Mouse (Mus musculus) erythroid progenitor cell, adult 5-6 weeks (primary cell): ENCODE measurements around the gene Krtap16-1. TPM values are rescaled to one million over a fixed set of nuclear protein-coding genes. Genes with fewer than 3 reads are reported as not detected.

Source experiments
- ATAC-seq: replicated peaks from 2 replicates; pipeline ENCODE4 v1.8.0; 2016; ENCODE audit warnings: moderate number of reproducible peaks, mild to moderate bottlenecking, moderate TSS enrichment, inconsistent platforms; ENCODE audit not compliant: poor library complexity, low FRiP score, severe bottlenecking
- total RNA-seq, 2 experiments: library from RNA; stranded (forward) in 1 of 2; stranded (reverse) in 1 of 2; fragments of 150-400 nt in 1 of 2; fragments of 186-747, 209-891 nt in 1 of 2; gene quantifications; 2 replicates each; pipeline versions ENCODE4 v1.2.3 to v1.2.4; 2015 to 2017; ENCODE audit warnings: low replicate concordance in 2 of 2

Krtap16-1 gene
- total RNA-seq, 2 experiments from 2014 or later, result not detected

GRCm38 (mm10) chr11:99965961-99966360 lies 20.4 kb downstream of the Krtap16-1 start:
- ATAC-seq, result no peak

GRCm38 (mm10) chr11:99964213-99964612 lies 22.2 kb downstream of the Krtap16-1 start:
- ATAC-seq, result no peak

GRCm38 (mm10) chr11:99948175-99948574 lies 38.2 kb downstream of the Krtap16-1 start, which contains the start of gene Krtap9-5:
Gene Krtap9-5 (plus strand): TSS chr11:99948475.
- ATAC-seq, result no peak

- ATAC-seq, result no peak
Measured at GRCm38 (mm10) chr11:99937751-99938264, 48.6 kb downstream of the Krtap16-1 start.

- no peak for ATAC-seq
Measured at GRCm38 (mm10) chr11:99935991-99936390, 50.4 kb downstream of the Krtap16-1 start, which contains the start of gene Krtap31-2. Gene Krtap31-2 (plus strand): TSS chr11:99936291.

Other genes with a start within 250 kb of the Krtap16-1 start
Only the 30 nearest of the 32 such genes appear.
- gene Krtap4-8, start 205.9 kb downstream of the Krtap16-1 start, total RNA-seq (2015; ENCODE audit: low replicate concordance), result not detected in 2 replicates
- not detected in 2 replicates for gene Krtap4-8, start 205.9 kb downstream of the Krtap16-1 start, total RNA-seq (2017; ENCODE audit: low replicate concordance)
- gene Krtap4-9, start 201.4 kb downstream of the Krtap16-1 start, total RNA-seq (2015; ENCODE audit: low replicate concordance), result not detected in 2 replicates
- gene Krtap4-9, start 201.4 kb downstream of the Krtap16-1 start, total RNA-seq (2017; ENCODE audit: low replicate concordance), result not detected in 2 replicates
- not detected in 2 replicates for gene Gm11596, start 193.1 kb downstream of the Krtap16-1 start, total RNA-seq (2015; ENCODE audit: low replicate concordance)
- not detected in 2 replicates for gene Gm11596, start 193.1 kb downstream of the Krtap16-1 start, total RNA-seq (2017; ENCODE audit: low replicate concordance)
- gene Gm11569, start 187.7 kb downstream of the Krtap16-1 start, total RNA-seq (2015; ENCODE audit: low replicate concordance), result not detected in 2 replicates
- gene Gm11569, start 187.7 kb downstream of the Krtap16-1 start, total RNA-seq (2017; ENCODE audit: low replicate concordance), result not detected in 2 replicates
- not detected in 2 replicates for gene Gm11554, start 182.2 kb downstream of the Krtap16-1 start, total RNA-seq (2015; ENCODE audit: low replicate concordance)
- not detected in 2 replicates for gene Gm11554, start 182.2 kb downstream of the Krtap16-1 start, total RNA-seq (2017; ENCODE audit: low replicate concordance)
- gene Krtap4-13, start 176.7 kb downstream of the Krtap16-1 start, total RNA-seq (2015; ENCODE audit: low replicate concordance), result not detected in 2 replicates
- gene Krtap4-13, start 176.7 kb downstream of the Krtap16-1 start, total RNA-seq (2017; ENCODE audit: low replicate concordance), result not detected in 2 replicates
- not detected in 2 replicates for gene Gm11564, start 170.9 kb downstream of the Krtap16-1 start, total RNA-seq (2015; ENCODE audit: low replicate concordance)
- not detected in 2 replicates for gene Gm11564, start 170.9 kb downstream of the Krtap16-1 start, total RNA-seq (2017; ENCODE audit: low replicate concordance)
- not detected in 2 replicates for gene 2300003K06Rik, start 148.5 kb downstream of the Krtap16-1 start, total RNA-seq (2015; ENCODE audit: low replicate concordance)
- not detected in 2 replicates for gene 2300003K06Rik, start 148.5 kb downstream of the Krtap16-1 start, total RNA-seq (2017; ENCODE audit: low replicate concordance)
- not detected in 2 replicates for gene Krtap4-16, start 135.0 kb downstream of the Krtap16-1 start, total RNA-seq (2015; ENCODE audit: low replicate concordance)
- not detected in 2 replicates for gene Krtap4-16, start 135.0 kb downstream of the Krtap16-1 start, total RNA-seq (2017; ENCODE audit: low replicate concordance)
- not detected in 2 replicates for gene Gm11568, start 128.7 kb downstream of the Krtap16-1 start, total RNA-seq (2015; ENCODE audit: low replicate concordance)
- not detected in 2 replicates for gene Gm11568, start 128.7 kb downstream of the Krtap16-1 start, total RNA-seq (2017; ENCODE audit: low replicate concordance)
- gene Gm11559, start 122.1 kb downstream of the Krtap16-1 start, total RNA-seq (2015; ENCODE audit: low replicate concordance), result not detected in 2 replicates
- gene Gm11559, start 122.1 kb downstream of the Krtap16-1 start, total RNA-seq (2017; ENCODE audit: low replicate concordance), result not detected in 2 replicates
- gene Krtap9-1, start 113.2 kb downstream of the Krtap16-1 start, total RNA-seq (2015; ENCODE audit: low replicate concordance), result not detected in 2 replicates
- not detected in 2 replicates for gene Krtap9-1, start 113.2 kb downstream of the Krtap16-1 start, total RNA-seq (2017; ENCODE audit: low replicate concordance)
- gene Gm11567, start 107.4 kb downstream of the Krtap16-1 start, total RNA-seq (2015; ENCODE audit: low replicate concordance), result not detected in 2 replicates
- gene Gm11567, start 107.4 kb downstream of the Krtap16-1 start, total RNA-seq (2017; ENCODE audit: low replicate concordance), result not detected in 2 replicates
- gene Krtap31-1, start 78.7 kb downstream of the Krtap16-1 start, total RNA-seq (2015; ENCODE audit: low replicate concordance), result not detected in 2 replicates
- not detected in 2 replicates for gene Krtap31-1, start 78.7 kb downstream of the Krtap16-1 start, total RNA-seq (2017; ENCODE audit: low replicate concordance)
- gene Gm11565, start 71.8 kb downstream of the Krtap16-1 start, total RNA-seq (2015; ENCODE audit: low replicate concordance), result not detected in 2 replicates
- not detected in 2 replicates for gene Gm11565, start 71.8 kb downstream of the Krtap16-1 start, total RNA-seq (2017; ENCODE audit: low replicate concordance)
- not detected in 2 replicates for gene Krtap31-2, start 50.3 kb downstream of the Krtap16-1 start, total RNA-seq (2015; ENCODE audit: low replicate concordance)
- gene Krtap31-2, start 50.3 kb downstream of the Krtap16-1 start, total RNA-seq (2017; ENCODE audit: low replicate concordance), result not detected in 2 replicates
- not detected in 2 replicates for gene Krtap9-5, start 38.1 kb downstream of the Krtap16-1 start, total RNA-seq (2015; ENCODE audit: low replicate concordance)
- not detected in 2 replicates for gene Krtap9-5, start 38.1 kb downstream of the Krtap16-1 start, total RNA-seq (2017; ENCODE audit: low replicate concordance)
- gene Krtap29-1, start 7.5 kb downstream of the Krtap16-1 start, total RNA-seq (2015; ENCODE audit: low replicate concordance), result not detected in 2 replicates
- gene Krtap29-1, start 7.5 kb downstream of the Krtap16-1 start, total RNA-seq (2017; ENCODE audit: low replicate concordance), result not detected in 2 replicates
- not detected in 2 replicates for gene Krtap17-1, start 7.4 kb upstream of the Krtap16-1 start, total RNA-seq (2015; ENCODE audit: low replicate concordance)
- gene Krtap17-1, start 7.4 kb upstream of the Krtap16-1 start, total RNA-seq (2017; ENCODE audit: low replicate concordance), result not detected in 2 replicates
- gene Krt33a, start 29.6 kb upstream of the Krtap16-1 start, total RNA-seq (2015; ENCODE audit: low replicate concordance), result not detected in 2 replicates
- not detected in 2 replicates for gene Krt33a, start 29.6 kb upstream of the Krtap16-1 start, total RNA-seq (2017; ENCODE audit: low replicate concordance)
- not detected in 2 replicates for gene Krt33b, start 43.3 kb upstream of the Krtap16-1 start, total RNA-seq (2015; ENCODE audit: low replicate concordance)
- gene Krt33b, start 43.3 kb upstream of the Krtap16-1 start, total RNA-seq (2017; ENCODE audit: low replicate concordance), result not detected in 2 replicates
- not detected in 2 replicates for gene Krt34, start 55.0 kb upstream of the Krtap16-1 start, total RNA-seq (2015; ENCODE audit: low replicate concordance)
- gene Krt34, start 55.0 kb upstream of the Krtap16-1 start, total RNA-seq (2017; ENCODE audit: low replicate concordance), result not detected in 2 replicates
- not detected in 2 replicates for gene Krt31, start 64.0 kb upstream of the Krtap16-1 start, total RNA-seq (2015; ENCODE audit: low replicate concordance)
- not detected in 2 replicates for gene Krt31, start 64.0 kb upstream of the Krtap16-1 start, total RNA-seq (2017; ENCODE audit: low replicate concordance)
- gene Krt32, start 101.6 kb upstream of the Krtap16-1 start, total RNA-seq (2015; ENCODE audit: low replicate concordance), result not detected in 2 replicates
- not detected in 2 replicates for gene Krt32, start 101.6 kb upstream of the Krtap16-1 start, total RNA-seq (2017; ENCODE audit: low replicate concordance)
- not detected in 2 replicates for gene Krt35, start 109.6 kb upstream of the Krtap16-1 start, total RNA-seq (2015; ENCODE audit: low replicate concordance)
- gene Krt35, start 109.6 kb upstream of the Krtap16-1 start, total RNA-seq (2017; ENCODE audit: low replicate concordance), result not detected in 2 replicates
- gene Krt36, start 119.0 kb upstream of the Krtap16-1 start, total RNA-seq (2015; ENCODE audit: low replicate concordance), result not detected in 2 replicates
- gene Krt36, start 119.0 kb upstream of the Krtap16-1 start, total RNA-seq (2017; ENCODE audit: low replicate concordance), result not detected in 2 replicates
- gene Krt13, start 135.0 kb upstream of the Krtap16-1 start, total RNA-seq (2015; ENCODE audit: low replicate concordance), result not detected in 2 replicates
- gene Krt13, start 135.0 kb upstream of the Krtap16-1 start, total RNA-seq (2017; ENCODE audit: low replicate concordance), result not detected in 2 replicates
- gene Krt15, start 149.3 kb upstream of the Krtap16-1 start, total RNA-seq (2015; ENCODE audit: low replicate concordance), result not detected in 2 replicates
- gene Krt15, start 149.3 kb upstream of the Krtap16-1 start, total RNA-seq (2017; ENCODE audit: low replicate concordance), result not detected in 2 replicates
- gene Krt19, start 162.1 kb upstream of the Krtap16-1 start, total RNA-seq (2015; ENCODE audit: low replicate concordance), result not detected in 2 replicates
- not detected in 2 replicates for gene Krt19, start 162.1 kb upstream of the Krtap16-1 start, total RNA-seq (2017; ENCODE audit: low replicate concordance)
- not detected in 2 replicates for gene Krt9, start 206.6 kb upstream of the Krtap16-1 start, total RNA-seq (2015; ENCODE audit: low replicate concordance)
- not detected in 2 replicates for gene Krt9, start 206.6 kb upstream of the Krtap16-1 start, total RNA-seq (2017; ENCODE audit: low replicate concordance)